Mouse (Mus musculus): ENCODE results near the gene Sdhaf4.

Sdhaf4 gene

DNA sequence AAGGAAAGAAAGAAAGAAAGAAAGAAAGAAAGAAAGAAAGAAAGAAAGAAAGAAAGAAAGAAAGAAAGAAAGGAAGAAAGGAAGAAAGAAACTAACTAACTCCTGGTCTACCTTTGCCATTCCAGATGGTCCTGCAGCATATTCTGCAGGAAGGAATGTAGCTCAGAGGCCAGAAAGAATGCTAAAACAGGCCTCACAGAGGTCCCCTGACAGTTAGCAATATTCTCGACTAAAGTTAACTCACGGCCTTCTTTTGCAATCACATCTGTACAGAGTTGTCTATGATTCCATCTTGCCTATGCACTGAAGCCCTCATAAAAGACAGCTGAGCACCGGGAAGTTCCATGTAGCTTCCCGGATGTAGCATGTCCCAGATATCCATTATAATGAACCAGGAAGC lies 49.9 kb downstream of the Sdhaf4 start:
- DNase-seq (ENCODE audit: low spot score in 2 of 2): no peak

GRCm38 (mm10) chr1:23953921-23954320 lies 51.5 kb downstream of the Sdhaf4 start:
- DNase-seq (ENCODE audit: low spot score in 2 of 2): no peak

- no peak for DNase-seq (ENCODE audit: low spot score in 2 of 2)
Measured at GRCm38 (mm10) chr1:23948778-23949699, 56.4 kb downstream of the Sdhaf4 start.

DNA sequence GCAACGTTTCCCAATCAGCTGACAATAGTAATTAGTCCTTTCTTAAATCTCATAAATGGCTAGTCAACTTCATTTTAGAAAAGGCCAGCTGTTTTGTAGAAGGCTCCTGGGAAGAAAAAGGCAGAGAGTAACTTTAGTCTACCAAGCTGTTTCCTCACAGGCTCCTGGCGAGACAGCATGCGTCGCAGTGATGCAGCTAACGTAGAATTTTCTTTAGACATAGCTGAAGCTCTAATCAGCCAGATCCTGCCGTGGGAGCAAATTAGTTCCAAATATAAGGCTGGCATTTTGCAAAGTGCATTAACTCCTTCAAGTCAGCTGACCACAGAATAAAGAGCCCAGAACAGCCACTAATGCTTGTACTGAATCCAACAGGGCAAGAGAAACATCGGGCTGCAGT lies 57.2 kb downstream of the Sdhaf4 start:
- no peak for DNase-seq (ENCODE audit: low spot score in 2 of 2)

All from spleen, postnatal 10 days (tissue).